11 mouse cellular contexts compared by ENCODE assay signal in the genomic region with DNA sequence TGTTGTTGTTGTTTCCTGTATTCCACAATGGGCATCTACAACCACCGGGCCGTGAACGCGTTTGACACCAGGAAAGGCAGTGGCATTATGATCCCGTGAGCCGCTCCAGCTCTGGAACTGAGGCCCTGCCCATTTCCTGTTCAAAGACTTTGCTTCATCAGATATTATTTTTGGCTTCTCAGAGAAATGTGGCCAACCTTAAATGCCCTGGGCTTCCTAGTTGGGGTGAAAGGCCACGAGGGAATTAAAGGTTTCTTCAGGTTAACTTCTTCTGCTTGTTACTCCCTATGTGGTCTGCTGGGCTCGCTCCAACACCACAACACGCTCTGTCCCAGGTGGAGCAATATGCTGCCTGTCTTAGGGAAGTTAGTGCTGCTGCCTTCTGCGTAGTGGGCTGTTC.
DNase-seq lines count a peak whose midpoint lies in the region; ATAC-seq and TF ChIP-seq lines count a peak whose summit lies in the region.
"Had no signal": no experiment of that assay in that cellular context is flagged by ENCODE, and none has a peak within 500 bp of the region (broad histone marks: within the 10 kb centered on the region; RNA-seq: fewer than 3 reads in every experiment).

No protein-coding gene starts in this region.

- no peaks in the 10 kb centered on the region for H3K27me3 ChIP-seq in lung, embryonic 14.5 days (ENCODE audit: insufficient read depth, low read length)
- no peaks in the 10 kb centered on the region for H3K27me3 ChIP-seq in heart, embryonic 10.5 days (ENCODE audit: insufficient read depth, poor library complexity, severe bottlenecking)
- no peaks in the 10 kb centered on the region for H3K27me3 ChIP-seq in neural tube, embryonic 15.5 days (replicated peaks)
- H3K27me3 ChIP-seq: Patski had no signal

- no peak overlapping the region for H3K27ac ChIP-seq in lung, embryonic 14.5 days (ENCODE audit: low read depth)
- no peak overlapping the region for H3K27ac ChIP-seq in heart, embryonic 10.5 days
- no peak overlapping the region for H3K27ac ChIP-seq in neural tube, embryonic 15.5 days (replicated peaks)
- H3K27ac ChIP-seq: limb, embryonic 12.5 days had no signal

- no peak overlapping the region for H3K4me3 ChIP-seq in lung, embryonic 14.5 days (ENCODE audit: low read depth, low read length)
- H3K4me3 ChIP-seq in heart, embryonic 10.5 days, result no peak overlapping the region
- H3K4me3 ChIP-seq in neural tube, embryonic 15.5 days (replicated peaks), result no peak overlapping the region
- H3K4me3 ChIP-seq: limb, embryonic 12.5 days had no signal

- 73% methylated on average over 10 of the region's 10 CpGs for WGBS in lung, embryonic 14.5 days
- WGBS in heart, embryonic 10.5 days, result 77% methylated on average over 10 of the region's 10 CpGs
- WGBS in neural tube, embryonic 15.5 days, result 79% methylated on average over 10 of the region's 10 CpGs

- no peaks in the 10 kb centered on the region for H3K4me1 ChIP-seq in lung, embryonic 14.5 days (ENCODE audit: insufficient read depth)
- peaks cover 8% of the 10 kb centered on the region; the same call in 1 of the 2 replicates for H3K4me1 ChIP-seq in heart, embryonic 10.5 days
- H3K4me1 ChIP-seq in neural tube, embryonic 15.5 days, result no peaks in the 10 kb centered on the region

- peak; percentile 22 for DNase-seq in gastrocnemius, adult 18-20 months (ENCODE audit: low spot score)
- DNase-seq in gastrocnemius, postnatal 10 days, result no peak
- peak; percentile 19 for DNase-seq in lung, embryonic 14.5 days
- no peak for DNase-seq in lung, postnatal 14 days
- peak; percentile 63 for DNase-seq in heart, embryonic 10.5 days (ENCODE audit: low spot score)
- DNase-seq in lung, postnatal 10 days, result peak; percentile 30
- no peak for DNase-seq in embryo, embryonic 10.5 days (ENCODE audit: low spot score)
- DNase-seq: cerebellum, postnatal 14 days had no signal

- no peaks in the 10 kb centered on the region for H3K9me3 ChIP-seq in lung, embryonic 14.5 days (ENCODE audit: low read depth, low read length)
- H3K9me3 ChIP-seq in heart, embryonic 10.5 days, result no peaks in the 10 kb centered on the region
- H3K9me3 ChIP-seq in neural tube, embryonic 15.5 days (replicated peaks), result no peaks in the 10 kb centered on the region
- H3K9me3 ChIP-seq: limb, embryonic 12.5 days had no signal

- ATAC-seq in lung, embryonic 14.5 days (ENCODE audit: insufficient read depth), result no peak
- ATAC-seq in neural tube, embryonic 15.5 days (ENCODE audit: low FRiP score), result no peak
- ATAC-seq: Patski had no signal

- no peaks in the 10 kb centered on the region for H3K36me3 ChIP-seq in lung, embryonic 14.5 days (ENCODE audit: insufficient read depth)
- no peaks in the 10 kb centered on the region for H3K36me3 ChIP-seq in heart, embryonic 10.5 days
- no peaks in the 10 kb centered on the region for H3K36me3 ChIP-seq in neural tube, embryonic 15.5 days
- H3K36me3 ChIP-seq: limb, embryonic 12.5 days had no signal

- no peak overlapping the region for H3K4me2 ChIP-seq in lung, embryonic 14.5 days
- no peak overlapping the region for H3K4me2 ChIP-seq in neural tube, embryonic 15.5 days
- H3K4me2 ChIP-seq: limb, embryonic 12.5 days had no signal

- H3K9ac ChIP-seq in lung, embryonic 14.5 days, result no peak overlapping the region
- no peak overlapping the region for H3K9ac ChIP-seq in neural tube, embryonic 15.5 days (replicated peaks)
- H3K9ac ChIP-seq: limb, embryonic 12.5 days had no signal

- TF ChIP-seq CTCF in lung, embryonic 14.5 days (IDR thresholded peaks at IDR 0.05; ENCODE audit: low read depth), result no peak

Comparison
In these comparisons a context has a peak if more than half of its experiments do, and no peak if none do; other contexts are left out.
1. DNase-seq: peak in gastrocnemius, adult 18-20 months (single experiment), lung, embryonic 14.5 days (single experiment), heart, embryonic 10.5 days (single experiment) and lung, postnatal 10 days (single experiment); none in gastrocnemius, postnatal 10 days (single experiment), lung, postnatal 14 days (single experiment) and embryo, embryonic 10.5 days (single experiment).